Mouse (Mus musculus) limb, embryonic 11.5 days (tissue): ENCODE results near the gene Tnfaip8l3. TPM values are rescaled to one million over a fixed set of nuclear protein-coding genes. Genes with fewer than 3 reads are reported as not detected.

Source experiments
- ATAC-seq: fragments of 200-750 bp; cut with Nextera tagmentation; 2 replicates; pipeline ENCODE4 v1.8.0; 2017; ENCODE audit warnings: low read depth; ENCODE audit not compliant: insufficient number of reproducible peaks, low FRiP score, low TSS enrichment
- DNase-seq: peaks from one replicate; pipeline ENCODE4 v3.0.0-alpha.2; 2015; ENCODE audit warnings: low spot score
- H3K27ac ChIP-seq: fragments of 300-500 bp; sonication (generic); replicated peaks from 2 replicates; pipeline ENCODE4 v1.5.1; 2014; ENCODE audit warnings: low read depth, mild to moderate bottlenecking, low read length
- H3K27me3 ChIP-seq: fragments of 300-500 bp; sonication (generic); 2 replicates; pipeline ENCODE4 v1.6.1; 2014; ENCODE audit warnings: mild to moderate bottlenecking, low read length, mixed read lengths; ENCODE audit not compliant: control insufficient read depth, insufficient read depth
- H3K36me3 ChIP-seq: fragments of 300-500 bp; sonication (generic); 2 replicates; pipeline ENCODE4 v1.6.1; 2014; ENCODE audit warnings: mild to moderate bottlenecking, low read length, moderate library complexity, mixed read lengths; ENCODE audit not compliant: control insufficient read depth, insufficient read depth
- H3K4me1 ChIP-seq: fragments of 300-500 bp; sonication (generic); 2 replicates; pipeline ENCODE4 v1.6.1; 2014; ENCODE audit warnings: low read length, mixed read lengths; ENCODE audit not compliant: control insufficient read depth, insufficient read depth
- H3K4me2 ChIP-seq: fragments of 300-500 bp; sonication (generic); 2 replicates; pipeline ENCODE4 v1.6.1; 2014; ENCODE audit warnings: low read depth, mild to moderate bottlenecking, moderate library complexity; ENCODE audit not compliant: severe bottlenecking
- H3K4me3 ChIP-seq: fragments of 300-500 bp; sonication (generic); 2 replicates; pipeline ENCODE4 v1.5.1; 2014; ENCODE audit warnings: low read depth, low read length
- H3K9ac ChIP-seq: fragments of 300-500 bp; sonication (generic); 2 replicates; pipeline ENCODE4 v1.6.1; 2014; ENCODE audit warnings: mild to moderate bottlenecking, low read length
- H3K9me3 ChIP-seq: fragments of 300-500 bp; sonication (generic); 2 replicates; pipeline ENCODE4 v1.6.1; 2016; ENCODE audit warnings: low read length; ENCODE audit not compliant: control insufficient read depth
- WGBS: fragments of 180-500 bp; shearing (Covaris S2); extraction: QIAGEN DNeasy Blood & Tissue Kit; methylation state at CpG from one replicate; pipeline ENCODE4 v1.1.7; 2014; 5-methylcytosine and 5-hydroxymethylcytosine counted together
- polyA plus RNA-seq: library from polyadenylated mRNA; unstranded; fragments of >200 nt; fragmentation: Nextera tagmentation; extraction: Ambion mirVana; gene quantifications from 2 replicates; pipeline ENCODE4 v1.2.1, GENCODE M21; 2014

Tnfaip8l3 gene
- polyA plus RNA-seq, 1 experiment from 2014 or later, result 0.07 TPM

DNA sequence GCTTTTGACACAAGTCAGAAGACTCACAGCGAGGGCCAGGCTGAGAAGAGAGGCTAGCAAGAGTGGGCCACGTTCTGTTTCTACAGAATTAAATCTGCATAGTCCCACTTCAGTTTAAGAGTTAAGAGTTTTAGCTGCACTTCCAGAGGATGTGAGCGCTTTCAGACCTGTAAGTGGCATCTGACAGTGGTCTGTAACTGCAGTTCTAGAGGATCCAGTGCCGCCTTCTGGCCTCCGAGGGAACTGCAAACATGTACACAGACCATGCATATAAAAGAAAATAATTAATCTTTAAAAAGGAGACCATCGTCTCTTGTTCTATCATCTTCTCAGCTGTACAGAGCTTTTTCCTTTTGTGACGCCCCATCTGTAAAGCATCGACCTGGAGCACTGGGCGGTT lies 83.3 kb downstream of the Tnfaip8l3 start:
- Histone ChIP-seq H3K27me3 (no peaks in the 10 kb centered on the region), H3K4me1 (no peaks in the 10 kb centered on the region), H3K9ac (no peak overlapping the region), H3K4me2 (no peak overlapping the region), H3K9me3 (no peaks in the 10 kb centered on the region), H3K27ac (no peak overlapping the region), H3K4me3 (no peak overlapping the region), H3K36me3 (no peaks in the 10 kb centered on the region)
- DNase-seq (peak; percentile 82), ATAC-seq (no peak)
- WGBS, result 34% methylated on average over 9 of the region's 9 CpGs

DNA sequence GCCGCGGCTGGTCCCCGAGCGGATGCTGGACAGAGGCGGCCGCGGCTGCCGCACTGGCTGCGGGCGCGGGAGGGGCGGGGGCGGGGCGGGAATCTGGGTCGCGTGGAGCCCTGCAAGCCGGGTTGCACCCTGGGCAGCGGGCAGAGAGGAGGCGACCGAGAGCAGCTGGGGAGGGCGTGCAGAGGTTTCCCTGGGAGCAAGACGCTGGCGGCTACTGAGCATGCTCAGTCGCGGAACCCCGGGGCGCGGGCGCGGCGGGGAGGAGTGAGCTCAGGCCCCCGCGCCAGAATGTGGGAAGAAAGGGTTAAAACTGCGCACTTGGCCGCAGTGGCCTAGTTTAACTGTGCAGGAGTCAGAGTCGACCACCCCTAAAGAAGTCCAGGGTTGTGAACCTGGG lies 93.1 kb downstream of the Tnfaip8l3 start, which contains the start of gene Elmod1:
Elmod1 (minus strand) TSS at position 180 of the 397 bp plus-strand sequence.
- no peaks in the 10 kb centered on the region for H3K36me3 ChIP-seq
- no peak within 1 kb of the TSS for H3K27ac ChIP-seq
- ATAC-seq, result 0 out of 2 replicates have a peak, but pooled peaks have one; percentile 47
- under 1% methylated on average over 36 of the region's 36 CpGs for WGBS
- DNase-seq, result no peak
- H3K9ac ChIP-seq, result peak within 1 kb of the TSS; percentile 47
- peak within 1 kb of the TSS; percentile 56 for H3K4me3 ChIP-seq
- H3K4me1 ChIP-seq, result peaks cover 3% of the 10 kb centered on the region; the same call in 1 of the 2 replicates
- peaks cover 13% of the 10 kb centered on the region for H3K27me3 ChIP-seq
- H3K4me2 ChIP-seq, result peak within 1 kb of the TSS; percentile 95
- H3K9me3 ChIP-seq, result no peaks in the 10 kb centered on the region

DNA sequence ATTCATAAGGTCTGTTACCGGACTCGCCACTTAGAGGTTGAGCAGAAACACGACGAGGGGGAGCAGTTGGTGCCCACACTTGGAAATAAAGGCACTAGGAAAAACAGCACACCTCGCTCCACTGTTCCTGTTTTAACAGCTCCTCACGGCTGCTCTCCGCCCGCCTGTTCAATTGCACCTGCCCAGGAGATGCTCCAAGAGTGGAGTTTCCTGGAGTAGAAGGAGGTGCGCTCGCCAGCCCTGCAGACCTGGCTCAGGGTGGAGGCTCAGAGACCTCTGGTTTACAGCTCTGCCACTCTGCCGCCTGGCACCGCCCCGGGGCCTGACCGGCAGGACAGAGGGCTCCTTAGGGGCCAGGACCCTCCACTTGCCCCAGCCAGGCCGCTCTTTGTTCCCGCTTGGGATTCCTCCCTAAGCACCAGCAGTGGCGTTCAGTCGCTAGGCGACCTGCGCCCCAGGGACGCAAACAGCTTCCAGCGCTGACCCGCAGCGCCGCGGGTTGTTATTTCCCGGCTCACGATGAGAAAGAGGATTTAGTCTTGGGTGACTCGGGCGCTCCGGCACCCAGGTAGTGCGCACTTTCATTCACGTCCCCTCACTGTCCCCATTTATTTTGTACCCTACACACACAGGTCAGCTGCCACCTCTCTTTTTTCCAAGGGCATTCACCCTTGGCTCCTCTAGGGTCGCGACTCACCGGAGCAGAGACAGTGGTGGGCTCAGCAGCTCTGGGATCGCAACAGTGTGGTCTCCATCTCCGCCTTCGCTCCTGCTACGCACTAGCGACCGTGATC lies 93.7 kb downstream of the Tnfaip8l3 start:
- under 1% methylated on average over 42 of the region's 42 CpGs for WGBS
- H3K9me3 ChIP-seq, result no peaks in the 10 kb centered on the region
- H3K27me3 ChIP-seq, result peaks cover 13% of the 10 kb centered on the region
- peak overlapping the region; percentile 95 for H3K4me2 ChIP-seq
- H3K4me3 ChIP-seq, result peak overlapping the region; percentile 56
- no peak overlapping the region for H3K27ac ChIP-seq
- H3K9ac ChIP-seq, result peak overlapping the region; percentile 47
- peak; percentile 31; the same call in 1 of the 2 replicates for ATAC-seq
- DNase-seq, result peak; percentile 66
- peaks cover 3% of the 10 kb centered on the region; the same call in 1 of the 2 replicates for H3K4me1 ChIP-seq
- no peaks in the 10 kb centered on the region for H3K36me3 ChIP-seq

DNA sequence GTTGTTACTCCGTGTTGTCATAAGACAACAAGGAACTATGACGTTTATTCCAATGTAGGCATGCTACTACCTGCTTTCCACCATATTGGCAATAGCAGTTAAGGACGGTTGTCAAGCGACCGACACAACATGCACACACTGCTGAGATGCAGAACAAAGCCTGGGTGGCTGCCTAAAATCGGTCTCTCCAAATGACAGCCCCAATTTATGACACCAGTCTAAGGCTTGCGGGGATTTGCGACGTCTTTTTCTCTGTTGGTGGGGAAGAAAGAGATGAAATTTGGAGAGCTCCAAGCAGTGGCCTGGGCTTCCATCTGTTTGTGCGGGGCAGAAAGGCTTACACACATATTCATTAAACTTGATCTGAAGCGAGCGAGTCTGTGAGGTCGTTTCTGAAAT lies 94.3 kb downstream of the Tnfaip8l3 start:
- Histone ChIP-seq H3K36me3 (no peaks in the 10 kb centered on the region), H3K4me1 (peaks cover 3% of the 10 kb centered on the region; the same call in 1 of the 2 replicates), H3K27me3 (peaks cover 13% of the 10 kb centered on the region), H3K4me2 (peak overlapping the region; percentile 95), H3K9ac (no peak overlapping the region), H3K4me3 (peak overlapping the region; percentile 56; the same call in 1 of the 2 replicates), H3K27ac (no peak overlapping the region), H3K9me3 (no peaks in the 10 kb centered on the region)
- ATAC-seq (no peak), DNase-seq (no peak)
- WGBS, result 18% methylated on average over 13 of the region's 13 CpGs

Other genes with a start within 250 kb of the Tnfaip8l3 start
- gene Sln, start 218.2 kb downstream of the Tnfaip8l3 start, polyA plus RNA-seq, result 0.67 and 1.1 TPM in 2 replicates
- gene Elmod1, start 93.1 kb downstream of the Tnfaip8l3 start, polyA plus RNA-seq, result 0.29 and 0.50 TPM in 2 replicates
- gene Cyp19a1, start 199.7 kb upstream of the Tnfaip8l3 start, polyA plus RNA-seq, result not detected in 2 replicates
- 0.17 and 0.32 TPM in 2 replicates for gene Gldn, start 218.1 kb upstream of the Tnfaip8l3 start, polyA plus RNA-seq